Mouse (Mus musculus) G1E (cell line): ENCODE results near the gene Gm1043.

ENCODE experiments used
- CTCF ChIP-seq: IDR thresholded peaks from 2 replicates; pipeline ENCODE4 v1.5.1; 2012; ENCODE audit warnings: low read depth, low read length, inconsistent platforms, mixed read lengths
- GATA2 ChIP-seq: IDR thresholded peaks from 2 replicates; pipeline ENCODE4 v1.6.1; 2012; ENCODE audit warnings: low read depth, low read length, inconsistent platforms, borderline replicate concordance
- TAL1 ChIP-seq: conservative IDR thresholded peaks from 2 replicates; pipeline ENCODE4 v1.6.1; 2012; ENCODE audit warnings: low read depth, low read length, inconsistent platforms, mixed read lengths

DNA sequence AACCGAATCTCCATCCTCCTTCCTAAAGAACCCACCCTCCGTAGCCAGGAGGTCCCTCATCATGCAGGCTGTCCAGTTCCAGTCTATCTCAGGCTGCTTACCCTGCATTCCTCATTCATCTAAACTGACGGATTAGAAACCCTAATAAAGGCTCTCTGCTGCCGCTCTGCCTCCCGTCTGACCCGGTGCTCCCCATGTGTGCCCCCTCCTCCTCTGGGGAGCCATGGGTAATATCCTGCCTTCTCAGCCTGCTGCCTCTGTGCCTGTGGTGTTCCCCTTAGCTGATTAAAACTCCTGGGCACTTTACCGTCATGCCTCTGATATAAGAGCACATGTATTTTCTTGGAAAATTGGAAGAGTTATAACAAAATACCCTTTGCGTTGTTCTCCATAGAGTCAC is 137.1 kb downstream of the Gm1043 start:
- TF ChIP-seq CTCF, result no peak
- TF ChIP-seq GATA2, result no peak
- TF ChIP-seq TAL1, result no peak
